Mouse (Mus musculus) CH12.LX (cell line): ENCODE results near the gene Maml1. TPM values are rescaled to one million over a fixed set of nuclear protein-coding genes. Genes with fewer than 3 reads are reported as not detected.

Source experiments
- polyA plus RNA-seq: library from polyadenylated mRNA; unstranded; fragments of >175 nt; gene quantifications from 2 replicates; pipeline ENCODE4 v1.2.1, GENCODE M21; 2012; ENCODE audit warnings: low read depth; ENCODE audit not compliant: insufficient read length
- total RNA-seq, 2 experiments: library from RNA; depleted of rRNA; stranded (reverse); fragments of 300-350 nt in 1 of 2; fragments of >200 nt in 1 of 2; gene quantifications; 2 replicates each; pipeline ENCODE4 v1.2.3; 2012 to 2014

The Maml1 gene
- total and polyA plus RNA-seq, 3 experiments: 2.2 to 9.7 (median 5.4) TPM

Other genes with a start within 250 kb of the Maml1 start
- gene Tbc1d9b, start 160.9 kb downstream of the Maml1 start, total RNA-seq (2012; rRNA removed): 23.1 and 27.9 TPM in 2 replicates
- gene Tbc1d9b, start 160.9 kb downstream of the Maml1 start, total RNA-seq (2014; rRNA removed): 12.8 and 14.1 TPM in 2 replicates
- gene Tbc1d9b, start 160.9 kb downstream of the Maml1 start, polyA plus RNA-seq: 26.7 and 28.6 TPM in 2 replicates
- gene Mrnip, start 117.9 kb downstream of the Maml1 start, total RNA-seq (2012; rRNA removed): 30.4 and 36.7 TPM in 2 replicates
- gene Mrnip, start 117.9 kb downstream of the Maml1 start, total RNA-seq (2014; rRNA removed): 26.7 and 29.7 TPM in 2 replicates
- gene Mrnip, start 117.9 kb downstream of the Maml1 start, polyA plus RNA-seq: 22.5 and 22.8 TPM in 2 replicates
- gene Sqstm1, start 81.5 kb downstream of the Maml1 start, total RNA-seq (2012; rRNA removed): 311 and 456 TPM in 2 replicates
- gene Sqstm1, start 81.5 kb downstream of the Maml1 start, total RNA-seq (2014; rRNA removed): 198 and 202 TPM in 2 replicates
- 579 and 599 TPM in 2 replicates for gene Sqstm1, start 81.5 kb downstream of the Maml1 start, polyA plus RNA-seq
- gene Mgat4b, start 81.4 kb downstream of the Maml1 start, total RNA-seq (2012; rRNA removed): 12.8 and 16.2 TPM in 2 replicates
- 4.2 and 4.6 TPM in 2 replicates for gene Mgat4b, start 81.4 kb downstream of the Maml1 start, total RNA-seq (2014; rRNA removed)
- gene Mgat4b, start 81.4 kb downstream of the Maml1 start, polyA plus RNA-seq: 27.2 and 27.4 TPM in 2 replicates
- 1.1 and 1.4 TPM in 2 replicates for gene Ltc4s, start 53.7 kb downstream of the Maml1 start, total RNA-seq (2012; rRNA removed)
- gene Ltc4s, start 53.7 kb downstream of the Maml1 start, total RNA-seq (2014; rRNA removed): 0.47 TPM in 1 of 2 replicates, not detected in the other
- gene Ltc4s, start 53.7 kb downstream of the Maml1 start, polyA plus RNA-seq: 2.0 and 3.1 TPM in 2 replicates
- gene Canx, start 33.4 kb upstream of the Maml1 start, total RNA-seq (2012; rRNA removed): 575 and 628 TPM in 2 replicates
- 627 and 662 TPM in 2 replicates for gene Canx, start 33.4 kb upstream of the Maml1 start, total RNA-seq (2014; rRNA removed)
- gene Canx, start 33.4 kb upstream of the Maml1 start, polyA plus RNA-seq: 607 and 650 TPM in 2 replicates
- not detected in 2 replicates for gene Cby3, start 62.2 kb upstream of the Maml1 start, total RNA-seq (2012; rRNA removed)
- gene Cby3, start 62.2 kb upstream of the Maml1 start, total RNA-seq (2014; rRNA removed): not detected in 2 replicates
- not detected in 2 replicates for gene Cby3, start 62.2 kb upstream of the Maml1 start, polyA plus RNA-seq
- 239 and 320 TPM in 2 replicates for gene Hnrnph1, start 84.7 kb upstream of the Maml1 start, total RNA-seq (2012; rRNA removed)
- 428 and 524 TPM in 2 replicates for gene Hnrnph1, start 84.7 kb upstream of the Maml1 start, total RNA-seq (2014; rRNA removed)
- 829 and 841 TPM in 2 replicates for gene Hnrnph1, start 84.7 kb upstream of the Maml1 start, polyA plus RNA-seq
- 11.0 and 15.8 TPM in 2 replicates for gene Rufy1, start 138.8 kb upstream of the Maml1 start, total RNA-seq (2012; rRNA removed)
- 17.8 and 18.0 TPM in 2 replicates for gene Rufy1, start 138.8 kb upstream of the Maml1 start, total RNA-seq (2014; rRNA removed)
- gene Rufy1, start 138.8 kb upstream of the Maml1 start, polyA plus RNA-seq: 21.3 and 24.5 TPM in 2 replicates